Mouse (Mus musculus) common myeloid progenitor, adult 5-6 weeks (primary cell): ENCODE results near the gene Fgd2. TPM values are rescaled to one million over a fixed set of nuclear protein-coding genes. Genes with fewer than 3 reads are reported as not detected.

Experiments used
- ATAC-seq: replicated peaks from 2 replicates; pipeline ENCODE4 v1.8.0; 2016; ENCODE audit warnings: low read depth, mild to moderate bottlenecking, moderate TSS enrichment, inconsistent platforms; ENCODE audit not compliant: poor library complexity, severe bottlenecking
- total RNA-seq: library from RNA; stranded (forward); fragments of 200-1000, 187-1606 nt; gene quantifications from 2 replicates; pipeline ENCODE4 v1.2.3, GENCODE M21; 2017

Gene Fgd2
- total RNA-seq, 1 experiment from 2014 or later, result 23.9 TPM

DNA sequence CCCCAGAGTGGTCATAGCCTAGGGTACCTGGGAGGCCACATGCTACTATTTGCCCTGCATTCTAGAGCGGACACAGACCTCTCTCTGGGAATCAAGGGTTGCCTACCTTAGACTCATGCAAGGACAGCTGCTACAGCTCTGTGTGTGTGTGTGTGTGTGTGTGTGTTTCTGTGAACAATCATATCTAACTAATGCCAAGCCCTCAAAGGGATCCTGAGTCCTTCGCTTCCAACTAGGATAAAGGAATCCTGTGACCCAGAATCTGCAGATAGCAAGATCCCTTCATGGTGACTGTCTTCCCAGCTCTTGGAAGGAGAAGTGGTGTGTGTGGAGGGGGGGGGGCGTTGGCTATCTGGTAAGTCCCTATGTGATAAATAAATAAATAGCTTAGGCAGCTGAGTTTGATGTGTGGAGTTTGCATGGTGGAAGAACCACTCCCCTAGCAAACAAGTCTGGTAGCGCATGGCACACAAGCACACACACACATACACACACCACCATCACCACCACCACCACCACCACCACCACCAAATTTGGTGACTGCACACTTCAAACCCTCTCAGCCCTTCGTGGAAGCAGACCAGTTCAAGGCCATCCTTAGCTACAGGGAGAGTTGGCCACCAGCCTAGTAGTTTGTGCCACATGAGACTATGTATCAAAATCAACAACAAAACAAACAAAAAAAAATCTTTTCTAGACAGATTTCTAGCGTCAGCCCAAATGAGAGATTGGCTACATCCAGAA lies 35.5 kb downstream of the Fgd2 start:
- no peak for ATAC-seq

DNA sequence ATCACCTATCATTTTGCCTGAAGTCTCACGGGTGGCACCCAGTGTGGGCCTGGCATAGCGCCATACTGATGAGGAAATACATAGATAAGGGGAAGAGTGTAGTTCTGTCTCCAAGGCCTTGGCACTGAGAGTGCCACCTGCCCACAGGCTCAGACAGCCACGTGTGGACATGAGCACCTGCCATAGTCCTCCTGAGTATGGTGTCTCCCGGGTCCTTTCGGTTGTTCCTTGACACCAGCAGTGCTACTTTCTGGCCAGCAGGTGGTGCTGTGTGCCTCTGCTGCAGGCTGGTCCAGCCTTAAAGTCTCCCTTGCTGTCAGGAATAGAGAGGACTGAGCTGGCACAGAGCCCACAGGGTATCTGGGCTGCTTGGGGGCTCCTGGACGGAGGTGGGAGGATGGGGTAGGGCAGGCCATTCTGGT lies 36.1 kb downstream of the Fgd2 start:
- ATAC-seq, result peak; percentile 53

DNA sequence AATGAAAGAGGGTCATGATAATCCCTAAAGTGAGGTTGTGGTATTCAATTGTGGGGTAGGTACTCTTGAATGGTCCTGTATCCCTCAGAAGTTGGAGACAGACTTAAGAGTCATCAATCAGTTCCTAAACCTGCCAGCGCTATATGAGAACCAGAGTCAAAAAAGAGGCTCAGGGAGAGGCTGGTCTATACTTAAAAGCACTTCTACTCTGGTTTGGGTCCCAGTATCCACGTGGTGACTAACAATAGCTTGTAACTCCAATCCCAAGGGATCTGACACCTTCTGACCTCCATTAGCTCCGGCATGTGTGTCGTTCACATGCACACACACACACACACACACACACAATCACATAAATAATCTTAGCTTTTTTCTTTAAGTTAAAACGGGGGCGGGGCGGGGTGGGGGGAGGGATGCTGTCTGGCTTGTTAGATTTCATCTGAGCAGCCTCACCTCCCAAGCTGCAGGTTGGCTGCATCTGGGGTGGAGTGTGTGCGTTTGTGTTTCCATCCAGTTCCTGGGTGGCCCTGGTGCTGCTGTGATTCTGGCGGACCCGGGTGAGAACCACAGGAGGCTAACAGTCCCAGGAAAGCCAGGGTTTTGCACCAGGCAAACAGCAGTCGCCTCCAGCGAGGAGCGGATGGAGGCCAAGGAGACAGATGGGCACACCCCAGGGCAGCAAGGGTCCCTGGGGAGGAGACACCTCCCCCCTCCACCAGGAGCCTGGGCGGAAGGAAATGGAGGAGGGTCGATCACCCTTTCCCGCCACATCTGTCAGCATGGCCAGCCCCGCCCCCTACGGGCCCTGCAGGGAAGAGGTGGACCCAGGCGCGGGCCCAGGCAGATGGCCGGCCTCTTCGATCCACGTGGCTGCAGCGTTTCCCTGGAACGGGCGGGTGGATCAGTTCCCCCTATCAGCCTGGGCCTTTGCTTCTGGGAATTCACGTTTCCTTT lies 37.0 kb downstream of the Fgd2 start:
- peak; percentile 49 for ATAC-seq

DNA sequence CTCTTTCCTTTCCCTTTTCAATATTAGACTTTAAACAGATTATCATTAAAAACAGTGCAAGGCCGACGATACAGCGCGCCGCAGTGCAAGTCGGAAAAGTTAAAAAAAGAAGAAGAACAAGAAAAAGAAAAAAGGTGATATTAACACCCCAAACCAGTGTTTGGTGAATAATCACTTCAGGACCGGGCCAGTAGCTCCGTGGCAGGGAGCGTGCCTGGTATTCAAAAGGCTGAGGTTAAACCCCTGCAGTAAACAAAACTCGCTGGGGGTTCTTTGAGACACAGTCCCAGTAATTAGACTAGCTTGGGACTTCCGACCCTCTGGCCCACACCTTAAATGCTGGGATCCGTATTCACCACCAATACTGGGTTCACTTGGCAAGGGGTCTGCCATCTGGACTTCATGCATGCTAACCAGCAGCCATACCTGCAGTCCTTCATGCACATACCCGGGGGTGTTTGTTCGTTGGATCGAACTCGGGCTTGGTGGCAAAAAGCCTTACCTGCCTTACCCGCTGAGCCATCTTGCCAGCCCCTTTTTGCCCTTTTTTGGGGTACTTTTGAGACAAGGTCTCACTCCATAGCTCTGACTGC lies 37.8 kb downstream of the Fgd2 start:
- ATAC-seq, result no peak

DNA sequence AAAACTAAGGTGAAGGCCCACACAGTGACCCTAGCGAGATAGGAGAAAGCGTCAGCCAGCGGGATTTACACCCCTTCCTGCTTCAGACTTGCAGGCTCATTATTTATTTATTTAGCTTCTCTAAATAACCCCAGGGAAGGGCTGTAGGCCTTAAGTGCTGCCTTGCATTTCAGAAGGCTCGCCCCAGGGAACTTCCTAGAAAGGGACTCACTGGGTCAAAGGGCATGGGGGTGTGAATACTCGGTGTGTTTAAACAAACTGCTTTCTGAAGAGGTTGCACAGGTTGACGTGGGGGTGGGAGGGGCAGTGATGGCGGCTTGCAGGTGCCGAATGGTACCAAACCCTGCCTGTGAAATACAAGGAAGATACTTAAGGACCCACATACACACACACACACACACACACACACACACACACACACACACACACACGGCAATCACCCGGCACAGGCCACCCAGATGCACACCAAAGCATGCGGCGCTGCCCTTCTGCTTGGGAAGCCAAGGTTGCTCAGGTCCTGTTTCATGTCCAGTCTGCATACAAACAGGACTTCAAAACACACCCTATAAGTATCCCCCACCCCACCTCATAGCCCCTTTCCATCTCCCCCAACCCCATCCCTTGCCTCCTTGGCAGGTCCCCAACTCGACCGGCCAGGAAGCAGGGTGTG lies 38.7 kb downstream of the Fgd2 start:
- no peak for ATAC-seq

DNA sequence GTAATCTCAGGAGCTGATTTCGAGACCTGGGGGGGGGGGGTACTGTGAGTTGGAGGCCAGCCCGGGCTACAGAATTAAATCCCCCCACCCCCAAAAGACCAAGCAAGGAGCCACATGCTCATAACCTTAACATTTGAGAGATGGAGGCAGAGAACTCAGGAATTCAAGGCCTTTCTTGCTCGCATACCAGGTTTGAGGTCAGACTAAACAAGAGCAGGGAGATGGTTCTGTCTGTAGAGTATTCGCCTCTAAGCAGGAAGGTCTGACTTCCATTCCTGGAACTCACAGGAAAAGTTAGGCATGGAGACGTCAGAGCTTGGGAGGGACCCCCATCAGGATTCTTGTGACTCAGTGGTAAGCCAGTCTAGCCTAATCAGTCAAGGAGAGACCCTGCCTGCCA lies 39.3 kb downstream of the Fgd2 start:
- no peak for ATAC-seq

DNA sequence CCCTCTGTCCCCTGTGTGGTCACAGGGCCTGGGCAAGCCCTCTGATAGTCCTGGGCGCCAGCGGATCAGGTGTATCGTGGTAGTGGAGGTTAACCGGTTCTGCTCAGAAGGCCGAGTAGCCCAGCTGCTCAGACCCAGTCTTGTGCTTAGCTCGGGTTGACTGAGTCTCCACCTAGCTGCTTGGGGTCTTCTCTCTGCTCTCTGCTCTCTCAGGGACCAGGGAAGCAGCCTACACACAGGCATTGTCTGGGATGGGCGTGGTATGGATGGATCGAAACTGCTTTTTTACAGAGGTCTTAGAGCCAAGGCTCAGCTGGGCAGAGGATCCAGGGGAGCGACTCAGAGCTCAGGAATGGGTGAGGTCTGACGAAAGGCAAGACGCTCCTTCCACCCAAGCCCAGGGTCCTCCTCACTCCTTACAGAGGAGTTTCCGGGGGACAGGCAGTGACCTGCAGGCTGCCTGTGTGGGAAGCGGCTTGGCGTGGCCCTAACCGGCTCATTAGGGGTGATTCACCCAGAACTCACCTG lies 41.1 kb downstream of the Fgd2 start:
- ATAC-seq, result no peak

DNA sequence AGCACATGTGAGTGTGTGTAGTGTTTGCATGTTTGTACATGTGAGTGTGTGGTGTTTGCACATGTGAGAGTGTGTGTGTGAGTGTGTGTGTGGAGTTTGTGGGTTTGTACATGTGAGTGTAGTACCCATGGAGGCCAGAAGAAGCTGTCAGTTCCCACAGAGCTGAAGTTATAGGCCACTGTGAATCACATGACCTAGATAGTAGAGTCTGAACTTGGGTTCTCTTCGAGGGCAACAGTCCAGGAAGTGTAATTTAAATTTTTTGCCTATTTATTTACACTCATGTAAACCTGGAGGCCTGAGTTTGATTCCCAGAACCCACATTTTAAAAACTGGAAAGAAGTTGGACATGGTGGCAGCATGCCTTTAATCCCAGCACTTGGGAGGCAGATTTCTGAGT lies 42.5 kb downstream of the Fgd2 start:
- no peak for ATAC-seq

DNA sequence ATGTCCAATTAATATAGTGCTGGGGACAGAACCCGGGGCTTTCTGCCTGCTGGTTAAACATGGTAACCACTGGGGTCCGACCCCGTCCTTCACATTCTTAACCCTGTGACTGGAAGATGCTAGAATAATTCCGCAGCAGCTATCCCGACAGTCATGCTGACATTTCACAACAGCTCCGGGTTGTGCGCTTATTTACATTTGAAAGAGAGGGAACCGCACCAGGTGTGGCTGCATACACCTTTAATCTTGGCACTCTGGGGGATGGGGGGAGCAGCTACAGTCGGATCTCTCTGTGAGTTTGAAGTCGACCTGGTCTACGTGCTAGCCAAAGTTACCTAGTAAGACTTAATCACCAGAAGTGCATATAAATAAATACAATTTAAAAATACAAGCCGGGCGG lies 44.8 kb downstream of the Fgd2 start:
- no peak for ATAC-seq

DNA sequence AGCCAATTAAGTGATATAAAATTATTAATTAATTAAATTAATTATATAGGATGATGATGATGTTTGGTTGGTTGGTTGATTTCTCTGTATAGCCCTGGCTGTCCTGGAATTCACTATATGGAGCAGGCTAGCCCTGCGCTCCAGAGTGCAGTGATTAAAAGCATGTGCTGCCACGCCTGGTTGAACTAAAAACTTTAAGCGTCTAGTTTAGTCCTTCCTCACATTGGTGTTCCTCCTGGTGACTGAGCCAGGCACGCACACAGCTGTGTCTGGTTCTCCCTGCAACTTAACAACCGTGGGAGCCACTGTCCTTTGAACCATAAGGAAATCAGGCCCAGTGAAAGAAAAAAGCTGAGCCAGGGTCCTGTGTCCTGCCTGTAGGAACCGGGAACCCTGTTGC lies 45.4 kb downstream of the Fgd2 start:
- no peak for ATAC-seq

DNA sequence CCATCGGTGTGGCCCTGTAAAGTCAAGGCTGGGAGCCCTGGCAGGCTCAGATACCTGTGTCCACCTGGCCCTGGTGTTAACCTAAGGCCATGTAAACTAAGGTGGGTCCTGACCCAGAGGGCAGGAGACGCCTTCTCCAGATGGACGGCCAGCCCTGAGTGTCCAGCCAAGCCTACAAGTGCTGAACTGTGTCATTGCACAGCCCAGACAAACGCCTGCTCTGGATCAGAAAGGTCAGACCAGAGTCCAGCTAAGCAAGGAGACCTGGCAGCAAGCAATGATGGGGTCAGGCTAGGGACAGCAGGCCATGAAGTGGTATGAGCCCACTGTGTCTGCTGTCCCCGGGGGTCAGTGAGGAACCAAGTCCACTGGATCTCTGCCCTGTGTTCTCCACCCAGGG lies 46.7 kb downstream of the Fgd2 start:
- no peak for ATAC-seq

DNA sequence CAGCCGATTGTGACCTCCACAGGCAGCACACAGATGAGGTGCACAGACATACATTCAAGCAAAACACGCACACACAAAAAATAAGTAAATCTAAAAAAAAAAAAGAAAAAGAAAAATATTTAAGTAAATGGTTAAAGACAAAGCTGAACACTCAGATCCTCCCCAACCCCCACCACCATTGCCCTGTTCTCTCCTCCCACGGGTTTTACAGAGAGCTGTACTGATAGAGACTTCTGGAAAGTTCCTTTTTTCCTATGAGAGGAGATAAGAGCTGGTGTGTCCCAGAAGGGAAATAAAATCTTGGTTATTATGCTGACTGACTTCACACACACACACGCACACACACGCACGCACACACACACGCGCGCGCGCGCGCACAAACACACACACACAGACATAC lies 47.6 kb downstream of the Fgd2 start:
- no peak for ATAC-seq

DNA sequence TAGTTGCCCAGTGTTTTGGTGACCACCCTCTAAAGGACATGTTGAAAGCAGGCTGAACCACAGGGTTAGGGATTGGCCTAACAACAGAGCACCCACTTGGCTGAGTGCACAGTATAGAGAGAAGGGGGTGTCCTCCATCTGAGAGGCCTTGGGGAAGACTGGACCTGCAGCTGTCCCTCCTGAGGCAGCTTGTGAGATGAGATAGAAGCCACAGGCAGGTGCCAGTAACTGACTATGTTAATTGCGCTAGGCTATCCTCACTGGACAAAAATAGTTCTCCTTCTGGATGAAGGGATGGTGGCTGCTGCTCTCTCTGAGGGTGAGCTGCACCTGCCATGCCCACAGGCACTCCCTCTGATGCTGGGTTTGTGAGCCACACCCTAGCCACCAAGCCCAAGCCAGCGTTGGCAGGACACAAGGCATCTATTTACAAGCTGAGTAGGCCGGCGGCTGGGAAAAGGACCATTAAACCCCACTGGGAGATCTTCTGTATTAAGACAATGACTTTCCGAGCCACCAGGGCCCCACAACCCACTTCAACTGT lies 49.2 kb downstream of the Fgd2 start:
- ATAC-seq, result no peak

DNA sequence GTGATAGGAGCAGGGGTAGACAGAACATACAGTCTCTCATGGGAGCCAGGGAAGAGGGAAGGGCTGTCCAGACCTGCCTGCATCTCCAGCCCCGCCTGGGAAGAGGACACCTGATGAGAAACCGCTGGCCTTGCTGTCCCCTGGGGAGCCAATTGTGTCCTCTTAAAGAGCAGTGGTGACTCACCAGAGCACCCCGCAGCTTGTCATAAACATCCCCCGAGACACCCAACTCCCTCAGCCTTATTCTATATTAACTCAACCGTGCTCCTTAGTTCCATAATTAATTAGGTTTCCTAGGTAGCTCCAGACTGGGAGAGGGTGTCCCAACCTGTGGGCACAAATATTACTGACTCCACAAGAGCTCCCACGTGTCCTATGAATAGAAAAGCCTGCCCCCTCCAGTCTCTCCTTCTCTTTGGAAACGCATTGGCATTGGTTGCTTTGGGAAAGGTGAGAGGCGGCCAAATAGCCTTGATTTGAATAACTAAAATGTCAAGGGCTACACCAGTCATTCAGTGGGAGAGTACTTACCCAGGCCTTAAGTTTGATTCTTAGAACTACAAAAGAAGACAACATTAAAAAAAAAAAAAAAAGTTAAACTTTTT lies 51.2 kb downstream of the Fgd2 start:
- no peak for ATAC-seq

DNA sequence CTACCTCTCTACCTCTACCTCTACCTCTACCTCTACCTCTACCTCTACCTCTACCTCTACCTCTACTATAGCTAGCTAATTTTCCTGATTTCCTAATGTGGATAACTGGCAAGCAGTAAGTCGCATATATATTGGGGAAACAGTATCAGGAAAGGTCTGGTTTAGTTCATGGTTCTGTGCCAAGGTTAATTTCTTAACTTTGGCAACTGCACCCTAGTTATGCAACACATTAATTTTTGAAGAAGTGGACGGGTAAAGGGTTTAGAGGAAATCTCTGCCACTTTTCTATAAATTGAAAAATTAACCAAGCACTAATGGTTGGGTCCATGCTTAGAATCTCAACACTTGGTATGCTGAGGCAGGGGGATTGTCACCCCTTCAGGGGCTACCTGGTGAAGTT lies 53.9 kb downstream of the Fgd2 start:
- no peak for ATAC-seq

DNA sequence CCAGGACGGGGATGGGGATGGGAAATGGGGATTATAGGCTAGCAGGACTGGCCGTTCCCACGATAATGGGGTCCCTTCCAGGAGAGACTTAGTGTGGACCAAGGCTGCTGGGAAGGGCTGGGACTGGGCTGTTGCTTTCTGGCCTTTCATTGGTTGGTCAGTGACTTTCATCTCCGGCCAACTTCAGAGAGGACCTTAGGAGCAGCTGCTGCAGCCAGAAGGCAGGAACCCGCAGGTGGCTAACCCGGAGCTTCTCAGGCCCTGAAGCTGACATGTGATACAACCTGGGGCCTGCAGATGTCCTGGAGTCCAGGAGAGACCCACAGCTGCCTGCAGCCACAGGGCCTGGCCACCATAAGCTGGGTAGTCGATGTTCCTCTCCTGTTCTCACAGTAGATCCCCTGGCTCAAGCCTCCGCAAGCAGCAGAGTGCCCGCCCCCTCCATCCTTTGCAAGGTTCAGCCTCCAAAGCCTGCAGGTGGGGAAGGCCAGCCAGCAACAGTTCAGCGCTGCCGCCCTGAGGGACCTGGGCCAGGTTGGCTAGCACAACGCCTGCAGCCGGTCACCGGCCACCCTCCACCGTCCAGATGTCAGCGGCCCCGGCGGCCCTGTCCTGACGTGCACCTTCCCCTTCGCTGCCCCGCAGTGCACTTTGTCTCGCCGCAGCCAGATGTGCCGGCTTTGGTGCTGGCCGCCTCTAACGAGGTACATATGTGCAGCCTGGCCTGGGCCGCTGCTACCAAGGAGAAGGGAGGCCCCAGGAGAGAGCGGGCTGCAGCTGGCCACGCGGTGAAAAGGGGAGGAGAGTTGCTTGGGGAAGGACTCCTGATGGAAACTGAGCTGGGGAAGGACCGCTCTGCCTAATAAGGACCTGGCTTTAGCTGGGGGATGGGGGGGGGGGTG lies 55.3 kb downstream of the Fgd2 start:
- peak; percentile 35 for ATAC-seq

DNA sequence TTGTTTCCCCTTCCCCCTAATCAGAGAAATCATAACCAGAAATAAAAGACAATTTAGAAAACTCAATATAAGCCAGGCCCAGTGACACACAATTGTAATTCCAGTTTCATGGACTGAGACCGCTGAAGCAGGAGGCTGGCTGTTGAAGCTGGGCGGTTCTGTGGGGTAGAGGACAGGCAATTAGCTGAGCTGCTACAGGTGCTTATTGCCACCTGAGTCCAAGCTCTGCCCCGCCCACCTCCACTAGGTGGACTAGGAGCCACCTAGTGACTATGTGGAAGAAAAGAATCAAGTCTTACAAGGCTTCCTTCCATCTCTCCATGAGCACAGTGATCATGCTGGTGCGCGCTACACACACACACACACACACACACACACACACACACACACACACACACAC lies 56.0 kb downstream of the Fgd2 start:
- no peak for ATAC-seq

DNA sequence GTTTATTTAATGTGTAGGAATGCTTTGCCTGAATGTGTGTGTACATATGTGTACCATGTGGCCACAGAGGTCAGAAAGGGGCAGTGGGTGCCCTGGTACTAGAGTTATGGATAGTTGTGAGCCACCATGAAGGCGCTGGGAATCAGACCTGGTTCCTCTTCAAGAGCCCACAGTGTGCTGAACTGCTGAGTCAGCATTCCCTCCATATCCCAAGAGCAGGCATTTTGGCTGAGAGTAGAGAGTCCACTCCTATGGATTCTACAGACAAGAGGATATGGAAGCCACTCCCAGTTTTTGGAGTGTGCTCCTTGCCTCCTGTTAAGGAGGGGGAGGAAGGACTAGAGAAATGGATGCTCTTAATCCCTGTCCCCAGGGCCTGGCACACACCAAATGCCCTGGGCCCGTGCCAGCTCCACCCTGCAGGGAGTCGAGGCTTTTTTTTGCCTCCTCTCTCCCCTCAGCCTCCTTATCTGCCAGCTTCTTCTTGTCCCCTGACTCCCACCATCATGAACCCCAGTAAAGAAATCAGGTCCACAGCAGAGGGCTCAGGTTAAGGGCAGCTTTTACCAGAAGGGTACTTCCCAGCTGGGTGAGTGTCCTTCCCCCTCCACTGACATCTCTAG lies 58.2 kb downstream of the Fgd2 start:
- ATAC-seq, result no peak
